Mouse (Mus musculus): Measurements from ENCODE around the gene Rgs6. TPM values are rescaled to one million over a fixed set of nuclear protein-coding genes. Genes with fewer than 3 reads are reported as not detected.

Rgs6 gene
- polyA plus RNA-seq, 1 experiment: 0.14 TPM

GRCm38 (mm10) chr12:82996775-82997174, 408.7 kb downstream of the Rgs6 start:
- no peak for DNase-seq (ENCODE audit: low read depth in 1 of 2, low spot score in 2 of 2)
- TF ChIP-seq POLR2A (IDR thresholded peaks at IDR 0.05; ENCODE audit: low read depth, low read length) (no peak), CTCF (IDR thresholded peaks at IDR 0.05; ENCODE audit: extremely low read depth, insufficient read depth, insufficient read length, insufficient replicate concordance) (no peak)
- no peaks in the 10 kb centered on the region for H3K4me1 ChIP-seq (ENCODE audit: control insufficient read depth, insufficient read depth, insufficient read length)
- no peaks in the 10 kb centered on the region for H3K36me3 ChIP-seq (ENCODE audit: control insufficient read depth, insufficient read depth, low read length)
- H3K4me3 ChIP-seq (ENCODE audit: extremely low read depth, insufficient read depth, insufficient read length): no peak overlapping the region
- H3K27ac ChIP-seq (ENCODE audit: insufficient read depth, low read length): no peak overlapping the region
- 69% methylated on average over 4 of the region's 4 CpGs for WGBS
- no peaks in the 10 kb centered on the region for H3K27me3 ChIP-seq (ENCODE audit: control insufficient read depth, insufficient read depth, low read length)

- Histone ChIP-seq H3K4me1 (ENCODE audit: control insufficient read depth, insufficient read depth, insufficient read length) (no peaks in the 10 kb centered on the region), H3K36me3 (ENCODE audit: control insufficient read depth, insufficient read depth, low read length) (no peaks in the 10 kb centered on the region), H3K4me3 (ENCODE audit: extremely low read depth, insufficient read depth, insufficient read length) (no peak overlapping the region), H3K27ac (ENCODE audit: insufficient read depth, low read length) (no peak overlapping the region), H3K27me3 (ENCODE audit: control insufficient read depth, insufficient read depth, low read length) (no peaks in the 10 kb centered on the region)
- 87% methylated on average over 10 of the region's 10 CpGs for WGBS
- no peak for DNase-seq (ENCODE audit: low read depth in 1 of 2, low spot score in 2 of 2)
- TF ChIP-seq POLR2A (IDR thresholded peaks at IDR 0.05; ENCODE audit: low read depth, low read length) (no peak), CTCF (IDR thresholded peaks at IDR 0.05; ENCODE audit: extremely low read depth, insufficient read depth, insufficient read length, insufficient replicate concordance) (no peak)
Measured at GRCm38 (mm10) chr12:82998682-82999332, 410.7 kb downstream of the Rgs6 start.

- no peak for DNase-seq (ENCODE audit: low read depth in 1 of 2, low spot score in 2 of 2)
- TF ChIP-seq CTCF (IDR thresholded peaks at IDR 0.05; ENCODE audit: extremely low read depth, insufficient read depth, insufficient read length, insufficient replicate concordance) (no peak), POLR2A (IDR thresholded peaks at IDR 0.05; ENCODE audit: low read depth, low read length) (no peak)
- H3K27me3 ChIP-seq (ENCODE audit: control insufficient read depth, insufficient read depth, low read length): no peaks in the 10 kb centered on the region
- WGBS: 84% methylated on average over 7 of the region's 7 CpGs
- no peaks in the 10 kb centered on the region for H3K36me3 ChIP-seq (ENCODE audit: control insufficient read depth, insufficient read depth, low read length)
- H3K4me3 ChIP-seq (ENCODE audit: extremely low read depth, insufficient read depth, insufficient read length): no peak overlapping the region
- no peak overlapping the region for H3K27ac ChIP-seq (ENCODE audit: insufficient read depth, low read length)
- no peaks in the 10 kb centered on the region for H3K4me1 ChIP-seq (ENCODE audit: control insufficient read depth, insufficient read depth, insufficient read length)
Measured at GRCm38 (mm10) chr12:82999333-83000032, 411.4 kb downstream of the Rgs6 start.

GRCm38 (mm10) chr12:83000033-83000570, 412.0 kb downstream of the Rgs6 start:
- no peak for DNase-seq (ENCODE audit: low read depth in 1 of 2, low spot score in 2 of 2)
- 86% methylated on average over 11 of the region's 11 CpGs for WGBS

GRCm38 (mm10) chr12:83000957-83001356, 412.9 kb downstream of the Rgs6 start:
- Histone ChIP-seq H3K27me3 (ENCODE audit: control insufficient read depth, insufficient read depth, low read length) (no peaks in the 10 kb centered on the region), H3K4me1 (ENCODE audit: control insufficient read depth, insufficient read depth, insufficient read length) (no peaks in the 10 kb centered on the region), H3K36me3 (ENCODE audit: control insufficient read depth, insufficient read depth, low read length) (no peaks in the 10 kb centered on the region), H3K4me3 (ENCODE audit: extremely low read depth, insufficient read depth, insufficient read length) (no peak overlapping the region), H3K27ac (ENCODE audit: insufficient read depth, low read length) (no peak overlapping the region)
- WGBS: 79% methylated on average over 4 of the region's 4 CpGs
- DNase-seq (ENCODE audit: low read depth in 1 of 2, low spot score in 2 of 2): no peak
- TF ChIP-seq CTCF (IDR thresholded peaks at IDR 0.05; ENCODE audit: extremely low read depth, insufficient read depth, insufficient read length, insufficient replicate concordance): no peak
- TF ChIP-seq POLR2A (IDR thresholded peaks at IDR 0.05; ENCODE audit: low read depth, low read length): no peak

More at GRCm38 (mm10) chr12:83000033-83000570, 412.0 kb downstream of the Rgs6 start:
- Histone ChIP-seq H3K27ac (ENCODE audit: insufficient read depth, low read length) (no peak overlapping the region), H3K27me3 (ENCODE audit: control insufficient read depth, insufficient read depth, low read length) (no peaks in the 10 kb centered on the region), H3K4me3 (ENCODE audit: extremely low read depth, insufficient read depth, insufficient read length) (no peak overlapping the region), H3K36me3 (ENCODE audit: control insufficient read depth, insufficient read depth, low read length) (no peaks in the 10 kb centered on the region), H3K4me1 (ENCODE audit: control insufficient read depth, insufficient read depth, insufficient read length) (no peaks in the 10 kb centered on the region)
- TF ChIP-seq POLR2A (IDR thresholded peaks at IDR 0.05; ENCODE audit: low read depth, low read length) (no peak), CTCF (IDR thresholded peaks at IDR 0.05; ENCODE audit: extremely low read depth, insufficient read depth, insufficient read length, insufficient replicate concordance) (no peak)

GRCm38 (mm10) chr12:83004014-83004682, 416.1 kb downstream of the Rgs6 start:
- H3K4me3 ChIP-seq (ENCODE audit: extremely low read depth, insufficient read depth, insufficient read length): no peak overlapping the region
- no peak for DNase-seq (ENCODE audit: low read depth in 1 of 2, low spot score in 2 of 2)
- TF ChIP-seq CTCF (IDR thresholded peaks at IDR 0.05; ENCODE audit: extremely low read depth, insufficient read depth, insufficient read length, insufficient replicate concordance): no peak

More at GRCm38 (mm10) chr12:83004014-83004682, 416.1 kb downstream of the Rgs6 start:
- WGBS: 18% methylated on average over 9 of the region's 9 CpGs
- H3K4me1 ChIP-seq (ENCODE audit: control insufficient read depth, insufficient read depth, insufficient read length): no peaks in the 10 kb centered on the region
- H3K36me3 ChIP-seq (ENCODE audit: control insufficient read depth, insufficient read depth, low read length): no peaks in the 10 kb centered on the region
- H3K27me3 ChIP-seq (ENCODE audit: control insufficient read depth, insufficient read depth, low read length): no peaks in the 10 kb centered on the region
- H3K27ac ChIP-seq (ENCODE audit: insufficient read depth, low read length): no peak overlapping the region

All from spleen, adult 2 months (tissue).